Mouse (Mus musculus) intestine, embryonic 14.5 days (tissue): ENCODE measurements around the gene Epn2. TPM values are rescaled to one million over a fixed set of nuclear protein-coding genes. Genes with fewer than 3 reads are reported as not detected.

Experiments used
- ATAC-seq: fragments of 200-750 bp; cut with Nextera tagmentation; replicated peaks from 2 replicates; pipeline ENCODE4 v1.8.0; 2017; ENCODE audit warnings: low read depth, moderate number of reproducible peaks, moderate TSS enrichment, moderate library complexity; ENCODE audit not compliant: low FRiP score, low TSS enrichment
- DNase-seq: peaks from one replicate; pipeline ENCODE4 v3.0.0-alpha.2; 2018; ENCODE audit warnings: low spot score
- H3K27ac ChIP-seq: fragments of 300-500 bp; sonication (generic); 2 replicates; pipeline ENCODE4 v1.5.1; 2014; ENCODE audit warnings: low read depth, mild to moderate bottlenecking, control low read depth
- H3K27me3 ChIP-seq: fragments of 300-500 bp; sonication (generic); replicated peaks from 2 replicates; pipeline ENCODE4 v1.6.1; 2014; ENCODE audit warnings: low read length, control low read depth; ENCODE audit not compliant: control insufficient read depth, insufficient read depth
- H3K36me3 ChIP-seq: fragments of 300-500 bp; sonication (generic); 2 replicates; pipeline ENCODE4 v1.6.1; 2014; ENCODE audit warnings: low read length, control low read depth; ENCODE audit not compliant: control insufficient read depth, insufficient read depth
- H3K4me1 ChIP-seq: fragments of 300-500 bp; sonication (generic); replicated peaks from 2 replicates; pipeline ENCODE4 v1.6.1; 2014; ENCODE audit warnings: low read length, control low read depth, mixed read lengths; ENCODE audit not compliant: control insufficient read depth, insufficient read depth
- H3K4me2 ChIP-seq: fragments of 300-500 bp; sonication (generic); 2 replicates; pipeline ENCODE4 v1.6.1; 2014; ENCODE audit warnings: low read length
- H3K4me3 ChIP-seq: fragments of 300-500 bp; sonication (generic); 2 replicates; pipeline ENCODE4 v1.5.1; 2014; ENCODE audit warnings: low read depth, low read length, control low read depth, mixed read lengths
- H3K9ac ChIP-seq: fragments of 300-500 bp; sonication (generic); 2 replicates; pipeline ENCODE4 v1.6.1; 2014; ENCODE audit warnings: mild to moderate bottlenecking, low read length
- H3K9me3 ChIP-seq: fragments of 300-500 bp; sonication (generic); 2 replicates; pipeline ENCODE4 v1.6.1; 2016; ENCODE audit warnings: low read length, control low read depth; ENCODE audit not compliant: control insufficient read depth
- WGBS: fragments of 180-500 bp; shearing (Covaris S2); extraction: QIAGEN DNeasy Blood & Tissue Kit; methylation state at CpG from one replicate; pipeline ENCODE4 v1.1.7; 2014; 5-methylcytosine and 5-hydroxymethylcytosine counted together
- polyA plus RNA-seq: library from polyadenylated mRNA; unstranded; fragments of >200 nt; fragmentation: Nextera tagmentation; extraction: Ambion mirVana; gene quantifications from 2 replicates; pipeline ENCODE4 v1.2.1, GENCODE M21; 2014

The Epn2 gene
- polyA plus RNA-seq, 1 experiment from 2014 or later = 23.5 TPM

DNA sequence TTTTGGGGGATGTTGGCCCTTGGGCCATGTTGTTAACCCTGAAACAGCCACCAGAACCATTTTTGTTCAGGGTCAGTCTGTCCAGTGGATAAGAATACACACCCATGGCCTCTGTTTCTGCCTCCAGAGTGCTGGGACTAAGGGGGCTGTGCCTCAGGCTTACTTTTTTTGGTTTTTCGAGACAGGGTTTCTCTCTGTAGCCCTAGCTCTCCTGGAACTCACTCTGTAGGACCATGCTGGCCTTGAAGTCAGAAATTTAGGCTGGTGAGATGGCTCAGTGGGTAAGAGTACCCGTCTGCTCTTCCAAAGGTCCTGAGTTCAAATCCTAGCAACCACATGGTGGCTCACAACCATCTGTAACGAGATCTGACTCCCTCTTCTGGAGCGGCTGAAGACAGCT is 100.7 kb downstream of the Epn2 start:
- ATAC-seq (no peak), DNase-seq (no peak)
- Histone ChIP-seq H3K27ac (no peak overlapping the region), H3K27me3 (no peaks in the 10 kb centered on the region), H3K4me1 (peaks cover 7% of the 10 kb centered on the region), H3K4me2 (no peak overlapping the region), H3K9me3 (no peaks in the 10 kb centered on the region), H3K36me3 (no peaks in the 10 kb centered on the region), H3K9ac (no peak overlapping the region), H3K4me3 (no peak overlapping the region)
- WGBS = 92% methylated on average over 4 of the region's 4 CpGs

DNA sequence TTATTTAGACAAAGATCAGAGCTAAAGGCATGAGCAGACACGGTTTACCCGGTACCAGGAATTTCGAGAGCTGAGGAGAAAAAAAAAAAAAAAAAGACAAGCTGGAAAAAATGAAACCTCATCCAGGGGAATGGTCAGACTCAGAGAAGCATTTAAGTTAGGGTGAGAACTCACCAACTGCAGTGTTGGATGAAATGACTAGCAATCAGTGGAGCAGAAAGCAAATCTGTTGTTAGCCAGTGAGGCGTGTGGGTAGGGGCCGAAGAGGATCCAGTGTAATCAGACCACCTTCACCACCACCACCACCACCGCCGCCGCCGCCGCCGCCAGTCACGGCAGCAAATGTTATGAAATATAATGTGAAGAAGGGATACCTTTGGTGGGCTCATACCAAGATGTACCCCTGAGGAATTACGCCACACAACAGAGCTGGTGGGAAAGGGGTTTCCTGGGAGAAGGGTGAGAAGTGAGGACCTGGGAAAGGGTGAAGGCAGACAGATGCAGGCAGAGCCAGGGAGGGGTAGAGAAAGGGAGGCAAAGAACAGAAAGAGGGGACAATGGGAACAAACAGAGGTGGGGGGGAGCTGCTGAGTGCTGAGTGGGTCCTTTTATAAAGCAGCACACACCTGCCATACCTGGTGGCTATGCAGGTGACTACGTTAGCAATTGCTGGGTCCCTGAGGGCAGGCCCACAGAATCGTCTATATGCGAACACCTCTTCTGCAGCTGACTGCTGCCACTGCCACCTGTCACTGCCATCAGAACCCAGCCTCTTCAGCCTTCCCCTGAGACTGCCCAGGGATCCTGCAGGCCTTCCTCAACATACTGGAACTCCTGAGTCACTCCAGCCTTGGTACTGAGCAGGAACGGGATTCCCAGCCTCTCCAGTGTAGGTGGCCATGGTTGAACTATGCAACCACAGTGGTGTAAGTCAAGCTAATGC is 101.7 kb downstream of the Epn2 start:
- Histone ChIP-seq H3K9me3 (no peaks in the 10 kb centered on the region), H3K9ac (no peak overlapping the region), H3K4me3 (no peak overlapping the region), H3K4me1 (peaks cover 7% of the 10 kb centered on the region), H3K27ac (no peak overlapping the region), H3K4me2 (peak overlapping the region; percentile 16; the same call in 1 of the 2 replicates), H3K27me3 (no peaks in the 10 kb centered on the region), H3K36me3 (no peaks in the 10 kb centered on the region)
- no peak for DNase-seq
- 64% methylated on average over 17 of the region's 17 CpGs for WGBS
- ATAC-seq = no peak

DNA sequence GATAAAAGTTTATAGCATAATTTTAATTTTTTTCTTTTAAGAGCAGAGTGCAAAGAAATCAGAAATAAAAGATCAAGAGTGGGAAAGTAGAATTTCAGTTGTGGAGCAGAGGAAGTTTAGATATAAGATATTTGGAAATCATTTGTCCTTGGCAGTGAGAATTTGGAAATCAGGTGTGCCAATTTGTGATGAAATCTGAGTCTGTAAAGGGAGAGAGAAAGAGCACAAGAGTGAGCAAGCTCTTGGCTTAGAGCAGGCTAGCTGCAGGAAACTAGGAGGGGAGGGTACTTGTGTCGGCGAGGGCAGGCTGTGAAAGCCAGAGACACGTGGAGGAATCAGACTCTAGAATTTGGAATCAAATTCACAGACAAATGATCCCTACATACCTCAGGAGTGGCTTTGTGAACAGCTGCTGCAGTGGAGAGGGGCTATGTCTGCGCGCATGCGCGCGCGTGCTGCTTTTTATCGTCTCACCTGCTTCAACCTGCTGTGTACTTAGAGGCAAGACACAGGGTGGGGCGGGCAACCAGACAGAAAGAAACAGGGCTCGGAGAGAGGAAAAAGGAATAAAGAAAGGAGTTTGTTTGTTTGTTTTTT is 102.6 kb downstream of the Epn2 start:
- Histone ChIP-seq H3K27ac (no peak overlapping the region), H3K36me3 (no peaks in the 10 kb centered on the region)
- WGBS = 39% methylated on average over 12 of the region's 12 CpGs

DNA sequence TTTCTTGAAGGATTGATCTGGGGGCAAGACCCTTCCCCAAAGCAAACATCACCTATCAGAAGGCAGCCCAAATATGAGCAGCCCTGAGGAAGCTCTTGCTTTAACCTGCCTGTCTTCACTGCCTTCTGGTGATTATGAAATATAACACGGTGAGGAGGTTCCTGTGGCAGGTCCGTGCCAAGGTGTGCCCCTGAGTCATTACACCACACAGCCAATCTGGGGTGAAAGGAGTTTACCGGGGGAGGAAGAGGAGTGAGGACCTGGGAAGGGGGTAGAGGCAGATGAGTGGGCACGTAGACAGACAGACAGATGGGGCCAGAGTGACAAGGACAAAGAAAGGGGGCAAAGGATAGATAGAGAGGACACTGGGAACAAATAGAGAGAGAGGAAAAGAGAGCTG is 105.9 kb downstream of the Epn2 start:
- Histone ChIP-seq H3K27ac (no peak overlapping the region), H3K9me3 (no peaks in the 10 kb centered on the region), H3K36me3 (no peaks in the 10 kb centered on the region), H3K9ac (no peak overlapping the region), H3K4me2 (no peak overlapping the region), H3K27me3 (no peaks in the 10 kb centered on the region), H3K4me3 (no peak overlapping the region), H3K4me1 (no peaks in the 10 kb centered on the region; the same call in 1 of the 2 replicates)
- WGBS = 70% methylated on average over 4 of the region's 4 CpGs
- DNase-seq = no peak
- no peak for ATAC-seq

More for the DNA sequence above, 102.6 kb downstream of the Epn2 start:
- Histone ChIP-seq H3K4me2 (peak overlapping the region; percentile 16; the same call in 1 of the 2 replicates), H3K4me1 (peaks cover 7% of the 10 kb centered on the region), H3K9ac (no peak overlapping the region), H3K4me3 (no peak overlapping the region), H3K27me3 (no peaks in the 10 kb centered on the region), H3K9me3 (no peaks in the 10 kb centered on the region)
- ATAC-seq (no peak), DNase-seq (no peak)

DNA sequence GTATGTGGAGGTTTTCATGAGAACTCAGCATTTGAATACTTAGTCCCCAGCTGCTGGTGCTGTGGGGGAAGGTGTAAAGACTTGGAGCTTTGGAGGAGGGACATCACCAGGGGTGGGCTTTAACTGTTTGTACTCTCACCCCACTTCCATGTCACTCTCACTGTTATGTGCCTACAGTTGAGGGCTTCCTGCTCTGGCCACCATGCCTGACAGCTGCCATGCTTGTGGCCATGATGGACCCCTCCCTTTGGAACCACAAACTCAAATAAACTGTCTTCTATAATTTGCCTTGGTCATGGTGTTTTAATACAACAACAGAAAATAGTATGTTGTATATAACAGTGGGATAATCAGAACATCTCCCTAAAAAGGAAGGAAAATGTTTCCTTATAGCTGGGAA is 108.6 kb downstream of the Epn2 start:
- Histone ChIP-seq H3K36me3 (no peaks in the 10 kb centered on the region), H3K4me1 (no peaks in the 10 kb centered on the region), H3K4me3 (no peak overlapping the region), H3K9ac (no peak overlapping the region), H3K9me3 (no peaks in the 10 kb centered on the region), H3K27me3 (no peaks in the 10 kb centered on the region), H3K4me2 (no peak overlapping the region), H3K27ac (no peak overlapping the region)
- DNase-seq (no peak), ATAC-seq (no peak)

DNA sequence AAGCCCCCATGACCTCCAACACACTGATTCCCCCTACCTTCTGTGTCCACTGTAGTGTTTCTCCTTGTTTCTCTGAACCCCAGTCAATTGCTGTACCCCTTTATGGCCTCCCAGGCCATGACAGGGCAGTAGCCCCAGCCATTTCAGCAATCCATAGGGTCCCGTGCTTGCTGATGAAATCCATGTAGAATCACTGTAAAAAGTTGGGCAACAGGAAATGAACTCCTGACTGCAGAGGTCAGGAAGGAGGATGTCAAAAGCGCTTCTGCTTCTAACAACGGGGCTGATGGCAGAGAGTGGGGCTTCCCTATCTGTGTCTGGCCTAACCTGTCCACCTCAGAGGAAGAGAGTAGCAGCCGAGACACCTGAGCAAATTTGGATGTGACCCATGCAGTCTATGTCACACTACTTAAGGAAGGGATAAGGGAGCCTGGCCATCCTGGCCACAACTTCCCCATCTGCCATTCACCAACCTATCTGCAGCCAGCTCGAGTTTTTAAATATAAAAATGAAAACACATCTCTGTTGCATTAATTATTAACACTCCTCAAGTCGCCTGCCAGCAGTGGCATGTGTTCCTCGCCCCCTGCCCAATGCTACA is 110.1 kb downstream of the Epn2 start:
- Histone ChIP-seq H3K36me3 (no peaks in the 10 kb centered on the region), H3K27me3 (no peaks in the 10 kb centered on the region), H3K9ac (no peak overlapping the region), H3K4me3 (no peak overlapping the region), H3K9me3 (no peaks in the 10 kb centered on the region), H3K4me1 (peaks cover 5% of the 10 kb centered on the region; the same call in 1 of the 2 replicates), H3K27ac (no peak overlapping the region), H3K4me2 (no peak overlapping the region)
- ATAC-seq = no peak
- no peak for DNase-seq
- WGBS = 55% methylated on average over 7 of the region's 7 CpGs

DNA sequence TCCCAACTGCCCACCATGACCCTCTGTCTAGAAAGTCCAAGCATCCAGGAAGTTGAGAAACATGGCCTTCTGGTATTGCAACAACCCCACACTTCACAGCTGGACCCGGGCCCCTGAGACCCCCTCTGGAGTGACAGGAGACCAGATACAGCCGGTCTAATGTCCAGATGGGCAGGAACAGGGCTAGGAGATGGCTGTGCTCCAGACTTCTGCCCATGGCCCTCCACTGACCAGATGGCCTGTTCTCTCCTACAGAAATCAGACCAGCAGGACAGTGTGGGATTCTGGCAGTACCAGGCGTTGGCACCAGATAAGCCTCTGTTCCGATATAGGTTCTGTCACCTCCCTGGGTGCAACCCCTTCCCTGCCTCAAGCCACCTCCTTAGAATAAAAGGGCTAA is 111.0 kb downstream of the Epn2 start:
- ATAC-seq = no peak
- H3K4me1 ChIP-seq = peaks cover 5% of the 10 kb centered on the region; the same call in 1 of the 2 replicates
- H3K36me3 ChIP-seq = no peaks in the 10 kb centered on the region
- no peaks in the 10 kb centered on the region for H3K27me3 ChIP-seq
- no peak overlapping the region for H3K27ac ChIP-seq
- no peak overlapping the region for H3K9ac ChIP-seq
- WGBS = 79% methylated on average over 4 of the region's 4 CpGs
- no peak overlapping the region for H3K4me2 ChIP-seq
- DNase-seq = no peak
- H3K4me3 ChIP-seq = no peak overlapping the region
- no peaks in the 10 kb centered on the region for H3K9me3 ChIP-seq
